Mouse (Mus musculus) kidney, adult 9 months (tissue): ENCODE measurements around the gene Gps1.
"Not testable (repeated sequence)": the region's sequence is repeated elsewhere in the genome, so short reads cannot be mapped to it uniquely, and the experiment has no call there.

Source experiments
- DNase-seq: peaks from one replicate; pipeline ENCODE4 v3.0.0; 2022

Gps1 gene

GRCm38 (mm10) chr11:120784064-120784791 is at the start of gene Gps1, which contains the start of gene Rfng:
Gene Gps1 (plus strand): TSS chr11:120784272.
Gene Rfng (minus strand): TSS chr11:120784207.
- peak; percentile 83 for DNase-seq

- DNase-seq = no peak
These were observed 47.6 kb upstream of the Gps1 start for GRCm38 (mm10) chr11:120736424-120736823.

GRCm38 (mm10) chr11:120740981-120741380 is 43.1 kb upstream of the Gps1 start:
- no peak for DNase-seq

GRCm38 (mm10) chr11:120744121-120744701 is 39.9 kb upstream of the Gps1 start:
- no peak for DNase-seq

DNA sequence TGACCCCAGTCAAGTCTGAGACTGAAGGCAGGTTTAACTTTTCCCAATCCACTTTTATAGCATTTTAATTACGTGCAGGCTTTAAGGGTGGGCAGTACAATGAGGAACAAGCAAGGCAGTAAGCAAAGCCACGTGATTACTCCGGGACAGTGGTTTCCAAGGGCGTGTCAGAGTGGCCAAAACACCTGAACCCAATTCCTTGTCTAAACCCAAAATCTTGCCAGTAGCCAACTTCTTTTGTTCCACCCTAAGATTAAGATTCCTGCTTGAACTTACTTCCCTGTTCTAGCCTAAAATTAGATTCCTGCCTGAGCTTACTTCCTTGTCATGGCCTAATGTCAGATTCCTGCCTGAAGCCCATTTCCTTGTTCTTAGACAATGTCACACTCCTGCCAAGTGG is 36.1 kb upstream of the Gps1 start:
- no peak for DNase-seq

DNA sequence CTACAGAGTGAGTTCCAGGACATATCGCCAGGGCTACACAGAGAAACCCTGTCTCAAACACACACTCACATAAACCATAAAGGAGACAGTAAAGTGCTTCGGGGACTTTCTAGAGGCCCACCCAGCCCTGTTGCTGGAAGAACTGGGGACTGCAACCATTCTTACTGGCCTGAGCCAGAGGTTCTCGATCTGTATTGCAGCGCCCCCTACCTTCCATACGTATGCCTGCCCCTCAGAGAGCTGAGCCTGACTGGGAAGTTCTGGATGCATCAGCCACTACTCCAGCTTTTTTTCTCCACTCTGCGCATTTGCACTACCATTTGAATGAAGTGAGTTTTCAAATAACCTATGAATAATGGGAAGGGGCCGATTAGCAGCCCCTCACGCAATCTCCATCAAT is 34.6 kb upstream of the Gps1 start:
- DNase-seq = peak; percentile 57

DNA sequence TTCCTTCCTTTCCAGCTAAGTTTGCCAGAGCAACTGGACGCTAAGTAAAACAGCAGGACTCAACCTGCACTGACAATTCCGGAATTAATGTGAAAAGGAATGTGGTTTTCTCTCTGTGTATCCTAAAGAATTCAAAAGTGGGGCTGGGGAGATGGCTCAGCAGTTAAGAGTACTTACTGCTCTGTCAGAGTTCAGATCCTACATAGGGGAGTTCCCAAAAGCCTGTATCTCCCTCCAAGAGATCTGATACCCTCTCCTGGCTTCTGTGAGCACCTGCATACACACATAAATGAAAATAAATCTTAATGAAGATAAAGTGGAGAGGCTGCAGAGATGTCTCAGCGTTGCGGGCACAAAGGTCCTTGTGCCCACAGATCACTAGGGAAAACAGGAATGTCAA is 32.5 kb upstream of the Gps1 start:
- DNase-seq = no peak

DNA sequence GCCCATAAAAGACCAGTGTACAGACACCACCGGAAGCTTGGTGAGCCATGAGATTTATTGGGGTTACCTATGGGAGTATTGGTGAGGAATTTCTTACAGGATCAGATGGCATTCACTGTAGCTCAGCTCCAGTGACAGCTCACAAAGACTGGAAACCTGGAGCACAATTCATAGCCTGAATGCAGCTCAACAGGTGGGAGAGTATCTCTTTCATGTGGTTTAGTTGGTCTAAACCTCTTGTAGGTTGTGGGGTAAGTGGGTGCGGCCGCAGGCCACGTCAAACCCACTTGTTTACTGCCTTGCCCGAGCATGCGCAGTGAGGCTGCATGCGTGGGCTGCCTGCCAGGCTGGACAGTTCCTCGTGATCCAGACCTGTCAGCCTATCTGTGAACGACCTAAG is 23.8 kb upstream of the Gps1 start:
- no peak for DNase-seq

- DNase-seq = no peak
These were observed 22.0 kb upstream of the Gps1 start for GRCm38 (mm10) chr11:120761811-120762671.

GRCm38 (mm10) chr11:120762672-120763041 is 21.4 kb upstream of the Gps1 start, which contains the start of gene Hmga1b:
Gene Hmga1b (plus strand): TSS chr11:120762794.
- DNase-seq = not testable (repeated sequence)

DNA sequence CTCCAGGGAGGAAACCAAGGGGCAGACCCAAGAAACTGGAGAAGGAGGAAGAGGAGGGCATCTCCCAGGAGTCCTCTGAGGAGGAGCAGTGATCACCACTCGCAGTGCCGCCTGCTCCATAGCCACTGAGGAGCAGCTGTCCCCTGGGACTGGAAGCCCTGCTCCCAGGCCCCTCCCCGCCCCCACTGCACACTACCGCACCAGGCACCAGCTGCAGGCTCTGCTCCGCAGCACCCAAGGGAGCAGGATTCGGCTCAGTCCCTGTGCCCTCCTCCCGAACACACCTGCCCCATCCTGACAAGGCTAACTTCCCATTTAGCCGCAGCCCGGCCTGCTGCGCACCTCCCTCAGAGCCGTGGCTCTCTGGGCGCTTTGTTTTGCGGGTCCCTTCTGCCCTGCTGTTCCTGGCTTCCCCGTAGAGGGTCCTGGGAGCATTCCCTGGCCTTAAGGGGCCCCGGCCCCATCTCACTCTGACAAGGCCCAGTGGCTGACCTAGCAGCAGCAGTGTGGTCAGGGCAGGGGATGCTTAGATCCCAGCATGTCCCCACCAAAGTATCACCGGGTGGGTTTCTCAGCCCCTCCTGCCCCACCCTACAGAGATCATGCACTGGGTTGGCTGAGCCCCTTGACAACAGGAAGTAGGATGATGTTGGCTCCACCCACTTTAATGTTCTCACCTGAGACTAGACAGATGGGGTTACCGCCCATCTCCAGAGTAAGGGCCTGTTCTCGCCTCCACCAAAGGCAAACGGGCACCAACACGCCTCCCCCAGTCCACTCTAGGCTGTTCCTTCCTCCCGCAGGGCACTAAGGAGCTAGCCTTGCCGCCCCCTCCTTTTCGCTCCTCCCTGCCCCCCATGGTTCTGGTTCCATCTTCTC is 20.7 kb upstream of the Gps1 start:
- not testable (repeated sequence) for DNase-seq

DNA sequence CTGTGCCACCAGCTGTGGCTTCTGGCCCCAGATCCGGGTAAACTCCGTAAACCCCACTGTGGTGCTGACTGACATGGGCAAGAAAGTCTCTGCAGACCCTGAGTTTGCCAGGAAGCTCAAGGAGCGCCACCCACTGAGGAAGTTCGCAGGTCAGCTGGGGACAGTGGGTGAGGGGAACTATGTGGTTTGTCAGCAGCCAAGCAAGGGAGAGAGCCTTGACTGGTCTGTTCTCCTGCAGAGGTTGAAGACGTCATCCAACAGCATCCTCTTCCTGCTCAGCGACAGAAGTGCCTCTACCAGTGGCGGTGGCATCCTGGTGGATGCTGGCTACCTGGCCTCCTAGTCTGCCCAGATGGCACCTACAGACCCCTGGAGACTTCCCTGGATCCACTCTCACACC is 17.0 kb upstream of the Gps1 start:
- DNase-seq = not testable (repeated sequence)

DNA sequence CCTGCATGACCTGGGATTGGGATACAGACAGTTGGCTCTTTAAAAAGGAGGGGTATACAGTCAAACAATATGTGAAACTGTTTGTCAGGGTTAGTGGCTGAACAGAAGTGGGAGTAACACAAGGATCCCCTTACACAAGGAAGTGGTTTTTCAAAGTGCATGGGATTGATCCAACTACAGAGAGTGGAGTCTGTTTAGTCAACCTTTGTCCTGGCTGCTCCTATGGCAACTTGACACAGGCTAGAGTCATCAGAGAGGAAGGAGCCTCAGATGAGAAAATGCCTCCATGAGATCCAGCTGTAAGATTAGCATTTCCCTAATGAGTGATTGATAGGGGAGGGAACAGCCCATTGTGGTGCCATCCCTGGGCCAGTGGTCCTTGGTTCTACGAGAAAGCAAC is 15.9 kb upstream of the Gps1 start:
- no peak for DNase-seq

DNA sequence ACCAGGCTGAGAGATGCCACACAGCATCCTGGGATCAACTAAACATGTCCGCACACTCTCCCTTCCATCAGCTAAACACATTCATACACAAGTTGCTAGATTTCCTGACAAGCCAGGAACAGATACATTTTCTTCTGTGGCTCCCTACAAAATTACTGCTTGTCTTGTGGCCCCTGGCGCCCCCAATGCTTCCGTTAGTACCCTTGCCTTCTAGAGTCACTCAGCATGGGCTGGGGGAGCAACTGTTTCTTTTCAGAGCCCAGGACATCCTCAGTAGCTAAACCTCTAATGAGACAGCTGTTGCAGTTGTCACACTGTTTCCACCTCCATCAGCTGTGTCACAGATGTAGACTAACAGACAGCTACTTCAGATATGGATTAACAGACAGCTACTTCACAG is 11.3 kb upstream of the Gps1 start:
- DNase-seq = no peak

- no peak for DNase-seq
These were observed 10.4 kb upstream of the Gps1 start for GRCm38 (mm10) chr11:120773463-120774190.

DNA sequence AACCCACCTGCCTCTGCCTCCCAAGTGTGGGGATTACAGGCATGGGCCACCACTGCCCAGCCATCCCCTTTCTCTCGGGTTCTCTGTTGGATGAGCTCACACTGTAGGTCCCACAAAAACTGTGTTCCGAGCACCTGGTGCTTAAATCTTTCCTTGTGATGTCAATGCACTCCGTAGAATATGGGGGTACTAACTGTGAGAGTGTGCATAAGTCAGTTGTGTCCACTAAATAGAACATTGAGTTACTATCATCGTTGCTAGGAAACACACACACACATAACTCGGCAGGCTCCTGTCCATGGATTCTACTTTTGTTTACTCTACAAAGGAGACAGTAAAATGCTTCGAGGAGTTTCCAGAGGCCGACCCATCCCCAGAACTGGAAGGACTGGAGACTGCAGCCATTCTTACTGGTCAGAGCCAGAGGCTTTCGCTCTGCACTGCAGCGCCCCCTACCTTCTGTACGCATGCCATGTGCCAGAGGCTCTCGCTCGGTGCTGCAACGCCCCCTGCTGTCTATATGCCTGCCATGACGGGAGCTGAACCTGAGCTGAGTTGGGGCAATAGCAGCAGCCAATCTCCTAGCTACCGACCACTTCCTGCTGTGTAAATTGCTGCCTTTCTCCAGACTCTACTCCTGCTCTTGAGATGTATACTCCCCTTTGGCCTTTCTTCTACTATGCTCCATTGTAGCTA is 8.2 kb upstream of the Gps1 start:
- DNase-seq = peak; percentile 96

DNA sequence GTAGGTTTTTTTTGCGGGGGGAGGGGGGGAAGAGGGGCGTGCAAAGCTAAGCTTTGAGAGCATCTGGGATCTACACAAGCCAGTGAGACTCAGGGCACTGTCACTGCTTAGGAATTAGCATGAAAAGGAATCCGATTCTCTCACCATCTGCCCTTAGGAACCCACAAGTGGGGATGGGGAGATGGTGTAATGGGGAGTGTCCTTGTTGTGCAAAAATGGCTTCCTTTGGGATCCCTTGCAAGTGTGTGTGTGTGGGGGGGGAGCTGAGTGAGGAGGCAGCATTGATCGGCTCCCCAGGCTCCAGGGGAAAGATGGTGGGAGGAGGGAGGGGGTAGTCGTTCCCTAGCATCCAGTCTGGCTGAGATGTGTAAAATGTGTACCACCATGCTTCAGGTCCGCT is 6.9 kb upstream of the Gps1 start:
- DNase-seq = no peak

GRCm38 (mm10) chr11:120779876-120780275 is 4.2 kb upstream of the Gps1 start:
- no peak for DNase-seq

GRCm38 (mm10) chr11:120781361-120781760 is 2.7 kb upstream of the Gps1 start:
- DNase-seq = peak; percentile 53

DNA sequence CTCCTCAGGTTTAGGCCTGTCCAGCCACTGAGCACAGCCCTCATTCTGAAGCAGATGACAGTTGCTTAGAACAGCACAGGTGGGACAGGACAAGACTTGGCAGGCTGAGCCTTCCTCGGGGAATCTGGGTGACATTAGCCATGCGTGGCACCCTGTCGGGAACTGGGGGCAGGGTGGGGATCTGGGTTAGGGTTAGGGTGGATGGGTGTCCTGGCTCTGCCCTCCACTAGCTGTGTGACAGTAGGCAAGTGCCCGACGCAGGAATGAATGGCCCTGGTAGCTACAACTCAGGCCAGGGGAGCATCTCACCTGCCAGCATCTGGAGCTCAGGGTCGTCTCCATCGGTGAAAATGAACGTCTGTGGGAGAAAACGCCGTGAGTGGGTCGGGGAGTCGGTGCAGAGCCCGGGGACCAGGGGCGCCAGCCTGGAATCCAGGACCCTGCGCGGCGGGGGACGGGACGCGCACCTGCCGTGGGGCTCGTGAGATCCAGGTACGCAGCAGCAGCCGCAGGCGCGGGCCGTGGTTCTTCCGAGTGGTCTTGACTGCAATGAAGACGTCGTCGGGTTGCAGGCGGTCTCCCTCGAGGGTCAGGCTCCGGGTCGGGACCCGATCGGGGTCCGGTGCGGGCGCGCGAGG is 527 bp upstream of the Gps1 start:
- no peak for DNase-seq

DNA sequence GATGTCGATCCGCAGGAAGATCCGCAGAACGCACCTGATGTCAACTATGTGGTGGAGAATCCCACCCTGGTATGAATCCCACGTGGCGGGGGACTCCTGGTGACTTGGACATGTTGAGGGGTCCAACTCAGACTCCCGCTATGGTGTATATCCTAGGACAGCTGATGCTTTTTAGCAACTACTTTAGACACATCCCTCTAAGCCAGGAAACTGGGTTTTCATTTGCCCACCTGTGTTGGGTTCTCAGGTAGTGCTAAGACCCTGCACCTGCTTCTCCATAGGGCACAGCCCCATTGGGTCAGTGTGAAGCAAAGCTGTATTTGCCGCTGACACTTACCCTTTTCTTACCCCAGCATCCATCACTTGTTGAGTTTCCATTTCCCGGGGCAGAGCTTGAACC is 1.1 kb downstream of the Gps1 start:
- DNase-seq = no peak
